Mouse (Mus musculus): ENCODE results near the gene Uroc1. TPM values are rescaled to one million over a fixed set of nuclear protein-coding genes. Genes with fewer than 3 reads are reported as not detected.

The Uroc1 gene
- polyA plus RNA-seq, 1 experiment, result not detected

GRCm38 (mm10) chr6:90327670-90328069, 5.4 kb upstream of the Uroc1 start:
- no peak for TF ChIP-seq GATA1 (IDR thresholded peaks at IDR 0.05; ENCODE audit: low read length)

- no peak for TF ChIP-seq GATA1 (IDR thresholded peaks at IDR 0.05; ENCODE audit: low read length)
Measured at GRCm38 (mm10) chr6:90329953-90330352, 3.1 kb upstream of the Uroc1 start.

- no peak for TF ChIP-seq GATA1 (IDR thresholded peaks at IDR 0.05; ENCODE audit: low read length)
Measured at GRCm38 (mm10) chr6:90334244-90334643, 1.2 kb downstream of the Uroc1 start.

DNA sequence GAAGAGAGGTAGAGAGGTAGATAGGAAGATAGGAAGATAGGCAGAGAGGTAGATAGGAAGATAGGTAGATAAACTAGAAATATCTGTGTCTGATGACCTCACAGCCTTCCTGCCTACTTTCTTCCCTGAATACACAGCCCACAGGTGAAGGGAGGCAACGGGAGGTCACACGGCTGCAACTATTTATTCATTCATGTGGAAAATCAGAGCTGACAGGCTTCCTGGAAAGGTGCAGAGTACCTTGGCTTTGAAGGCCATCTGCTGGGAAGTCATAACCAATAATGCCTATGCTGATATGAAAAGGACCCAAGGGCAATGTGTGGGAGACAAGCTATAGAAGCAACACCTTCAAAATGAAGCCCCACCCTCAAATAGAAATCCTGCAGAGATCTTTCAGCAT, 9.3 kb downstream of the Uroc1 start:
- no peak for TF ChIP-seq GATA1 (IDR thresholded peaks at IDR 0.05; ENCODE audit: low read length)

- no peak for TF ChIP-seq GATA1 (IDR thresholded peaks at IDR 0.05; ENCODE audit: low read length)
Measured at GRCm38 (mm10) chr6:90347183-90347582, 14.1 kb downstream of the Uroc1 start.

DNA sequence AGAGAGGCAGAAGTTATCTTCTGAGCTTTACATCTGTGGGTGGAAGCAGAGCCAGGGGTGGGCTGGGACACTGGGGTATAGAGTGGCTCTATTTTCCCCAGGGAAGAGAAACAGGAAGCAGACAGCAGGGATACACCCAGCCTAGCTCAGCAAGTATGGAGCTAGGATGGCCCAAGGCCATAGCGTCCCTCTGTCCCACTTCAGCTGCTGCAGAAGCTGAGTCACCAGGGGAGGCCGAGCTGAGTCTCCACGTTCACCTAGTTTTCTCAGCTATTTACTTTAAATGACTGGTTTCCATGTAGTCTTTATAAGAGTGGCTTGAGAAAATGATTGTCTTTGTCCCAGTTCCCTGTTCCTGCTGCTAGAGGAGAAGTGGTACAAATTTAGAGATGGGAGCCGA, 15.4 kb downstream of the Uroc1 start:
- TF ChIP-seq GATA1 (IDR thresholded peaks at IDR 0.05; ENCODE audit: low read length), result no peak

DNA sequence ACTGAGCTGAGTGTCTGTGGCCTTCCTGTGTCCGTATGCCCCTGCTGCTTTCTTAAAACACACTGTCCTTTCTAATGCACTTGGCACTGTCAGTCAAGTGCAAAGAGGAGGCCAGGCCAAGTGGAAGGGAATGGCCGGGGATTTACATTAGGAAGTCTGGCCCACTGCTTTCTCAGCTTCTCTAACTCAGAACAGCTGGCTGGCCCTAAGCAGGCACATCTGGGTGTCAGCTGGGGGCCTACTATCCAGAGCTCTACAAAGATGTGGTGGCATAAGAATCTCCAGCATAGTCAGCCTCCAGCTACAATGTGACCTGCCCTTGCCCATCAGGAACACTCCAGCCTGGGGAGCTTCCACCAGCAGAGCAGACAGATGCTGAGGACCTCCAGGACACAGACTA, 16.9 kb downstream of the Uroc1 start:
- no peak for TF ChIP-seq GATA1 (IDR thresholded peaks at IDR 0.05; ENCODE audit: low read length)

DNA sequence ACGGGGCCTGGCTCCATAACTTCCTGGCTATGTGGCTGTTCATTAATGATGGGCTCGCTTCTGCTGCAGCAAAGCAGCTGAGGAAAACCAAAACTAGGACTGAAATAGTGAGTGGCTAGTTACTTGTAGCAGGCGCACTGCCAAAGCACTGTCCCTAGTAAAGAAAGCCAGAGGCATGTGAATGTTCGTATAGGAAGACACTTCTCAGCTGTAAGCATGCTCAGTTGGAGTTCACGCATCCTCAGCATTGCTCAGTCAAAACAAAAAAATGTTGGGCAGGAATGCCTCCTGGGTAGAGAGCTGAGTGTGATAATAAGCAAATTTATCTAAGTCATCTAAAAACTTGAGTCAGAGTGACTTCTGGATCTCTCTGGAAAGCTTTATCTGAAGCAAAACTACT, 25.1 kb downstream of the Uroc1 start:
- no peak for TF ChIP-seq GATA1 (IDR thresholded peaks at IDR 0.05; ENCODE audit: low read length)

DNA sequence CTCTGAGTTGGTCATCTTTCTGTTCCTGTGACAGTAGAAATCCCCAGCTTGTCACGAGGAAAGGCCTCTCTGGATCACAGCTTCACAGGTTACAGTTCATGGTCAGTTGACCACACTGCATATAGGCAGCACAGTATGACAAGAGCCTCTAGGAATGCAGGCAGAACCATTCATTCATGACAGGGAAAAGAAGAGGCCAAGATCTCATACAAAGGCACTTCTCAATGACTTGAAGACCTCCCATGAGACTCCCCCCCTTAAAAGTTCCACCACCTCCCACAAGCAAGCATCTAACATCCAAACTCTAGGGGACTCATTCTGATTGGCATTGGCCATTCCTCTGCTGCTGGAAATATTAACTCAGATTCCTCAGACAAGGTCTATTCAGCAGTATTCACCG, 26.4 kb downstream of the Uroc1 start:
- no peak for TF ChIP-seq GATA1 (IDR thresholded peaks at IDR 0.05; ENCODE audit: low read length)

DNA sequence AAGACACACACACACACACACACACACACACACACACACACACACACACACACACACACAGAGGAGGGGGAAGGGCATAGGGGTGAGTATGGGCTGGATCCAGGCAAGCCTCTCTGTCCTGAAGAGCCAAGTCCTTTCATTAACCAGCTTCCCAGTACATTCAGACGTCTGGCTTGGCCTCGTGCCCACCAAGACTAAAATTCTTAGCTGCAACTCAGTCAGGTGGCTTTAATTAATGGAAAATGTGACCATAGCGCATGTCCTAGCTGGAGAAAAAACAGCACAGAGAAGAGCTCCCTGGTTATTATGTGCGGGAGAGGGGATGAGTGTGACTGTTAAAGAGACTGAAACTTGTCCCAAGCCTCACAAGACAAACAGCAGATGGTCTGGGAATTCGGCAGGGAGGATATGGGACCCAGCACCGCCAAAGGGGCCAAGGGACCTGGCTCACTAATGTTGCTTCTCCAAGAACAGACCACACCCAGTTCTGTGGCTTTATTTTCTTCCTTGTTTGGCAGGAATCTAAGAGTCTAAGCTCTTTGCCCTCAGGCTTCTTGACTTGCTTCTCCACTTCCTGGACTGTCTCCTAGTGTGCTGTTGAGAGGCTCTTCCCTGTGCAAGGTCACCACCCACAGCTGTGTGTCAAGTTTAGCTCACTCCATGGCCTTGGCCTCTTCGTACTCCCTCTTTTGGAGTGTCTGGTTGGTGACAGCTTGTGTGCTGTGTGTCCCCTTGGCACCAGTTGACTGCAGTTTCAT, 27.1 kb downstream of the Uroc1 start:
- TF ChIP-seq GATA1 (IDR thresholded peaks at IDR 0.05; ENCODE audit: low read length), result no peak

DNA sequence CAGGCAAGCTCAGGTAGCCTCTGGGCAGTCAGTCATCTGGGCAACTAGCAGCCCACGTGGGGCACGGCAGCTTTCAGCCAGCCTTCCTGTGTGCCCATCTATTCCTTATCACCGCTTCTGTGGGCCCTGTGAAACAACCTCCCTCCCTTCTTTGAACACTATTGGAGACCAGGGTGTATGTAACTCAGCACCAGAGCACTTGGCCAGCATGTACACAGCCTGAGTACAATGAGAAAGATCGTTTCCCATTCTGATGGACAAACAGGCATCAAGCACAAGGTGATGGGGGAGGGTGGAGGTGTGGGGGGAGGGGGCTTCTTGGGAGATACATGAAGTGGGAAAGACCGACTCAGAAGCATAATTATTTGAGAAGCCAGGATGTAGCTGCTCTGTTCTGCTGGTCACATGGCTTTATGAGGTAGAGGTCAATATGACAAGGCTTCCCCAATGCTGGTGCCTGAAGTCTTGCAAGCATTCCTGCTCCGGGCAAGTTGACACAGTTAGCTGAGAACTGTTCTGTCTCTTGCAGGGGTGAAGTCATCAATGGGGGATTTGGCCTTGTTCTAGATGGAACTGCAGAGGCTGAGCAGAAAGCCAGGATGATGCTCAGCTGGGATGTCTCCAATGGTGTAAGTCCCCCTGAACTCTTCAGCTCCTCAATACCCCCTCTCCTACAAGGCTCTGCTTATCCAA, 28.0 kb downstream of the Uroc1 start:
- no peak for TF ChIP-seq GATA1 (IDR thresholded peaks at IDR 0.05; ENCODE audit: low read length)

GRCm38 (mm10) chr6:90363301-90363700, 30.2 kb downstream of the Uroc1 start:
- TF ChIP-seq GATA1 (IDR thresholded peaks at IDR 0.05; ENCODE audit: low read length), result no peak

DNA sequence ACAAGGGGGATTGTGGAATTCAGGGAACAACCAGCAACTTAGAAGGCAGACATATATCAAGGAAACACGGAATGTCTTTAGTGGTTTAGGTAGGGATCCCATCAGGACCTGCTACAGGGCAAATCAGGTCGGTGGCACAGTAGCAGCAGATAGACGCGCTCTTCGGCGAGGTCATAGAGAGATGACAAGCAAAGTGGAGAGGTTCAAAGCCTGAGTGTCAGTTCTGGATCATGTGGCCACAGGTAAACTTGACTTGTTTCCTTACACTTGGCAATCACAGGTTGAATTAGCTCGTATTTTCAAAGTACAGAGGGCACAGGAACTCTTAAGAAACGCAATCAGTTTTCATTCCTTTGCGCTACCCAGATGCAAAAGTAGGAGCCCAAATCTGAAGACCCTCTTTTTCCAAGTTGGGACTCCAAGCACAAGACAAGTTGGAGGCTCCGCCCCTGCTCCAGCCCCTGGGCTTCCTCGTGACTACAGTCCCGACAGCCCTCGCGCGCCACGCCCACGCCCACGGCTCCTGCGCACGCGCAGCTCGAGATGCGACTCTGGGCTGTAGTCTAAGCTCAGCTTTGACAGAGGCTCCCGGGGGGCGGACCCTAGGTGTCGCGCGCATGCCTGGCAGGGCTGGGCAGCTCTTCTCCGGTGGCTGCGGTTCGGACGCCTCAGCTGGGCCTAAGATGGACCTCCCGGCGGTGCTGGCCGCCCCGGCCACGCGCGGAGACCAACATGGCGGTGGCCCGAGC, 36.1 kb downstream of the Uroc1 start, which contains the start of gene Zxdc:
Gene Zxdc (plus strand): TSS at position 517 of the 749 bp plus-strand sequence.
- TF ChIP-seq GATA1 (IDR thresholded peaks at IDR 0.05; ENCODE audit: low read length), result no peak

- no peak for TF ChIP-seq GATA1 (IDR thresholded peaks at IDR 0.05; ENCODE audit: low read length)
Measured at GRCm38 (mm10) chr6:90369725-90370553, 36.9 kb downstream of the Uroc1 start.

GRCm38 (mm10) chr6:90374647-90375046, 41.6 kb downstream of the Uroc1 start:
- TF ChIP-seq GATA1 (IDR thresholded peaks at IDR 0.05; ENCODE audit: low read length), result peak; percentile 80

Measured in G1E-ER4 (cell line).